Mouse (Mus musculus): Measurements from ENCODE around the gene Dstn.

DNA sequence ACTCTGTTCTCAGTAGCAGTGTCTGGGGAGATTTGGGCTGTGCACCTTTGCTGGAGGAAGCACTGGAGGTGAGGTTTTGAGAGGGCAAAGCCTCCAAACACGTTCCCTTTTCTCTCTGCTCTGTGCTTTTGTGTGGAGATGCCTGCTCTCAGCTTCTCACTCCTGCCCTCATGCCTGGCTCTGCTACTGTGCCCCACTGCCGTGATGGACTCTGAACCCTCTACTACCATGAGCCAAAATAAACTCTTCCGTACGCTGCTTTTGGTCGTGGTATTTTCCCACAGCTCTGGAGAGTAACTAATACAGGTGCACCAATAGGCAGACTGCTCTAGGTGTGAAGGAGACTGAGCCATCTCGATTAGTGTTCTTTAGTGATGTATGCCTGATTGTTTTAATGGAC lies 35.8 kb upstream of the Dstn start:
- TF ChIP-seq CTCF (IDR thresholded peaks at IDR 0.05; ENCODE audit: low read depth, low read length) = no peak
- TF ChIP-seq EP300 (IDR thresholded peaks at IDR 0.05; ENCODE audit: insufficient read depth, low read depth, low read length) = no peak
